Mouse (Mus musculus) gastrocnemius, adult 18-20 months (tissue): ENCODE measurements around the gene Zc3h8. TPM values are rescaled to one million over a fixed set of nuclear protein-coding genes. Genes with fewer than 3 reads are reported as not detected.

Experiments
- DNase-seq: peaks from one replicate; pipeline ENCODE4 v3.0.0; 2021; ENCODE audit warnings: low spot score
- long read RNA-seq, 2 experiments: library from polyadenylated mRNA; stranded (forward); transcript quantifications; one replicate each; pipeline ENCODE4 v2.0.0; 2021
- total RNA-seq, 2 experiments: library from RNA; stranded (reverse); gene quantifications; 2 replicates each; pipeline ENCODE4 v1.2.3; 2021

Gene Zc3h8
- 1 to 10 TPM; 8.4 to 8.9 TPM for total RNA-seq
- long read RNA-seq, experiment 1, transcript Zc3h8-201 (9 exons, 1,624 nt): major isoform, 14 of 20 reads
- long read RNA-seq, experiment 1, partial matches to known transcripts: 1 of 20 reads
- long read RNA-seq, experiment 1, other reads (novel, unspliced or antisense): 5 of 20 reads
- long read RNA-seq, experiment 2, transcript Zc3h8-201 (9 exons, 1,624 nt): major isoform, 6 of 9 reads
- long read RNA-seq, experiment 2, partial matches to known transcripts: 1 of 9 reads
- long read RNA-seq, experiment 2, other reads (novel, unspliced or antisense): 2 of 9 reads

DNA sequence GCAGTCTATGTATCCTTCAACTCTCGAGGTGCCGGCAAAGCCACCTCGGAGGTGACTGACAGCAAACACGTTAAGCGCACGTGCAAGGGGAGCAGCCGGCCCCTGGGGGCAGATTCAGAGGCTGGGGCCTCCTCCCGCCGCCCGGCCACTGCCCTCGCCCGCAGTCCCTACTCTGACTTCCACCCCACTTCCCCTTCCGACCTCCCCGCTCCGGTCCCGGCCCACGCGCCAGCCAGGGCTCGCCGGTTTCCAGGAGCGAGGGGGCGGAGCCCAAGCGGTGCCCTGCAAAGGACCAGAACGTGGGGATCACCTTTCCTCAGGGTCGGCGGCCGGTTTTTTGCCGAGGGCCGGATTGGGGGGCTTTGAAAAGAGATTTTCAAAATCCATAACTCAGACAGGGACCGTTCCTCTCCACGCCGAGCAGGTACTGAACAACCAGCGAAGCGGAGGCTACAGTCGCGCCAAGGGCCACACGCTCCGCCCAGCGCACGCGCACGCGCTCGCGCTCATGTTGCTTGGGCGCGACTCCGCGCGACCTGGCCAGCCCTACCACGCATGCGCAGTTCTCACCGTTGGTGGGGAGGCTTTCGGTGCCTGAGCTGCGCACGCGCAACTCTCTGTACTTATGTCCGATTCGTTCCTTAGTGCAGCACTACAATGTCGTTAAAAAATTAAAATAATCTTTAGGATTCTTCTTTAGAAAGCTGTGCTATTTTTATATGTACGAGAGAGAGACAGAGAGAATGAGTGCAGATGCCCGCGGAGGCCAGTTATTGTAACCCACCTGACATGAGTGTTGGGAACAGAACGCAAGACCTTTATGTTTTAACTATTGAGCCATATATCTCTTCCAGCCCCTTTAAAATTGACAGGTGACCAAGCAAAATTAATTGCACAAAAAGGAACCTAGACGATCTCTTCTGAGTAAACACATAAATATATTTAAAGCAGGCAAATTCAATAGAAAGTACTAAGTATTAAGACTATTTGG is at the start of gene Zc3h8:
Gene Zc3h8, minus strand, starts transcription at position 540 of the 991 bp plus-strand sequence.
- peak; percentile 97 for DNase-seq

- DNase-seq: no peak
These were observed 40.9 kb upstream of the Zc3h8 start for GRCm38 (mm10) chr2:128984746-128985145.

DNA sequence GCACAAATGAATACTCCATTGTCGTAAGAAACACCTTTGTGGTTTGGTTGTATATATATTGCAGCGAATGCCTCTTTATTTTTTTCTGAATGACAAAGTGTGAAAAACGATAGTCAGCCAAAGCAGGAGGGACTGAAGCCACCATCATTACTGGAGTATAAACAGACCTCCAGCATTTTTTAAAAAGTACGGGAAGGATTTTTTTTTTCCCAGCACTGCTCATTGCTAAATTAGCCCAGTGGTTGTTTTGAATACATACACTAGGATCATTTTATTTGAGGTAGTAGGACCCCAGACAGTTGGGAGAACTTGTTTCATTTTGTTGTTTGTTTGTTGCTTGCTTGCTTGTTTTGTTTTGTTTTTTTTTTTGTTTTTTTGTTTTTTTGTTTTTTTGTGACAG is 31.7 kb upstream of the Zc3h8 start:
- no peak for DNase-seq

DNA sequence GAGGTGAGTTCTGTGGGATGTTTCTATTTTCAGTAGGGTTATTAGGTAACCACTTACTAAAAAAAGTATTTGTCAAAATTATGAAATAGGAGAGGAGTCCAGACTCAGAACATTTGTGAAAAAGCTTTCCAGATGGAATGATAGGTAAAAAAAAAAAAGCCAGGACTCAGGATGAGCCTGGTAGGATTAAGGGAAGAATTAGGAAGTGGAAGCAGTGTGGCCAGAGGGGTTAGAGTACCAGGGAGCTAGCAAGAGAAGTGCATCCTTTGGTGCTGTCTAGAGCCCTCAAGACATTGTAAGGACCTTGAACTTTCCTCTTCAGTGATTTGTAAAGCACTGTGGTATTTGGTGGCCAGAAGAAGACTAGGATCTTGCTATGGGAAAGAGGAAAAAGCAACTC is 28.4 kb upstream of the Zc3h8 start:
- DNase-seq: no peak

DNA sequence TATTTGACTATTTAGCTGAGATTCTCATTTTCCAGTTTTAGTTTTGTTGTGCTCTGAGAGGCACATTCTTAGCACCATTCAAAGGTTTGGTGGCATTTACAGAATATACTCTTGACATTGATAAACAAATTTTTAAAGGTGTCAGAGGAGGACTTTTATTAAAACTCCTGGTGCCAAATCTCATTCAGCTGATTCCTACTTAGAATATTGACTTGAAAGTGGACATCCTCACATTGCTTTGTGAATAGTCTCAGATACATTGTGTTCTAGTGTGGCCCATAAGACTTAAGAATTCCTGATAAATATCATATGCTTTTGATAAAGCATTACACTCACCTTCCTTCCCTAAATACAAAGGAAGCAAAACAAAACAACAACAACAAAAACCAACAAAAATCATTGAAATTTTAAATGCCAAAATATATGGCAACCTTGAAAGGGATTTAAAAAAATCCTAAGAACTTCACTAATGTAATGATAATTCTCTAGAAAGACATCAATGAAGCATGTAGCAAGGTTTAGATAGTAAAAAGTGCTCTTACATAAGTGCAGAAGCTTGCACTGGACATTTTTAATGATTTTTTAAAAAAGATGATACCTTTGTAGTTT is 24.7 kb upstream of the Zc3h8 start:
- no peak for DNase-seq

- peak; percentile 79 for DNase-seq
These were observed 24.0 kb upstream of the Zc3h8 start, which contains the start of gene Gm10762 for GRCm38 (mm10) chr2:128967661-128968441. Gm10762 (minus strand) TSS chr2:128967725.

GRCm38 (mm10) chr2:128966641-128967580 is 23.0 kb upstream of the Zc3h8 start, which contains the start of gene Zc3h6:
Zc3h6 (plus strand) TSS chr2:128967402.
- DNase-seq: peak; percentile 99

DNA sequence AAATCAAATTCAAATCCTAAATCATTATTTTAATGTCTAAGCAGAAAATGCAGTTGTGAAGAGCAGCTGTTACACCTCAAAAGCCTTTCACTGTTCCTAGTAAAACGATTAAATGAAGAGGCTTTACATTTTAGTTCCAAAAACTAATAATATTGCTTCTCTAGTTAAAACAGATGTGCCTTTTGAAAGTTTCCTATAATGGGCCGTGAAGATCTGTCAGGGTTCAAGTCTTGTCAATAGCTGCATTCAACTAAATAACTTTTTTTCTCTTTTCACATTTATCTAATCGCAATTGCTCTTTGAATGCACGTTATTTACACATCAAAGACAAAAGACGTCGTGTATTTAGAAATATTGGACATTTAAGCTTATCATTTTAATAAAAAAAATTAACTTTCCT is 22.4 kb upstream of the Zc3h8 start:
- DNase-seq: no peak

DNA sequence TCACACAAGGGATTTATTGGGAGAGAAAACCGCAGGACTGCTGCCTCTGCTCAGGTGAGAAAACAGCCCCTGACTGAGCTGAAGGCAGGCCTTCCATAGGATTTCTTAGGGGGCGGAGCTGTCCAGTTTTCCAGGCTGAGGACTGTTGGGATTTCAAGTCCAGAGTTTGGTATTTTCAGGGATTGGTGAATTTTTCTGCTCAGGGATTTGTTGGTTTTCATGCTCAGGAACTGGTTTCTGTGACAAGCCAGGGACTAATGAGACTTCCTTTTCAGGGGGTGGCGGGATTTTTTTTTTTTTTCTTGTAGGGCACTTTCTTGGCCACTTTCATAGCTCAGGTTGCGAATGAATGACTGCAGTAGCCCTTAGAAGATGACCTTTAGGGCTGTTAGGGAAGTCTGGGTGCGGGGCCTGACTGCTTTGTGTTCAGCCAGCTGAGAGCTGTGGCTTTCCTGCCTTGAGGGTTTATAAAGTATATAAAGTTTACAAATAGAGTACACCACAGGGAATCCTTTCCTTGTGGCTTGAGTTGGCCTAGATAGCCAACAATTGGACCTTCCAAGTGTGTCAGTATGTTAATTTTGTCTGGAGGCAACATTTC is 21.7 kb upstream of the Zc3h8 start:
- no peak for DNase-seq

- no peak for DNase-seq
These were observed 10.3 kb upstream of the Zc3h8 start for GRCm38 (mm10) chr2:128954186-128954585.

DNA sequence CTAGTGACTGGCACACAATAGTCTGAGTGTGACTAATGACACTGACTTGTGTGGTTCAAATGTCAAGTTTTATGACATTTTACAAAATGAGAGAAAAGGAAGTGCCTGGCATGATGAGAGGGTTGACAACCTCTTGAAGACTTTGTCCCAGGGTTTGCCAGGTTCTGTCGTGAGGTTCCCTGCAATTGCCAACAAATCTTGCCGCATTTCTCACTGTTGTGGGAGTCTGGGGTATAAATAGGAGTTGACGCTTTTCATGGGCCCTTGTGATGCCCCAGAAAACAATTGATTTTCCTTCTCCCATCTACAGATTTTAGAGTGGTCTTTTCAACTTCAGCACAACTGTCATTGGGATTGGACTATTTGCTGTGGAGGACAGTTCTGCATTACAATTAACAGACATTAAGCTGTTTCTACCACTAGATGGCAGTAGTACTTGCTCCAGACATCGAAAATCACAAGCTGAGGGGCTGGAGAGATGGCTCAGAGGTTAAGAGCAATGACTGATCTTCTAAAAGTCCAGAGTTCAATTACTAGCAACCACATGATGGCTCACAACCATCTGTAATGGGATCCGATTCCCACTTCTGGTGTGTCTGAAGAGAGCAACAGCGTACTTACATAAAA is 4.2 kb upstream of the Zc3h8 start:
- DNase-seq: peak; percentile 58

DNA sequence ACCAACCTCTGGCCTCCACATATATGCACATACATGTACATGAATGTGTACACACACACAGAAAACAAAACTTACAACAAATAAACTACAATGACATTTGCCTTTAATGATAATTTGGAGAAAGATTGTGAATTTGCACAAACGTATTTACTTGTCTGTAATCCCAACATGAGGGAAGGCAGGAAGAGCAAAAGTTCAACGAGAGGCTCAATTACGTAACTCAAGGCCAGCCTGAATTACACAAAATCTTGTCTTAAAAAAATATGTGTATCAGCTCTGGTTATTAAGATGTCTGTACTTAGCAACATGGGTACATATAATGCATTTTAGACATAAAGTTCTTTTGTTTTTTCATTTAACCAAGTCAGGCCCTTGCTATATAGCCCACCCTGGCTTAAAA is 7.6 kb downstream of the Zc3h8 start:
- DNase-seq: no peak

GRCm38 (mm10) chr2:128930704-128931103 is 13.2 kb downstream of the Zc3h8 start:
- DNase-seq: no peak

DNA sequence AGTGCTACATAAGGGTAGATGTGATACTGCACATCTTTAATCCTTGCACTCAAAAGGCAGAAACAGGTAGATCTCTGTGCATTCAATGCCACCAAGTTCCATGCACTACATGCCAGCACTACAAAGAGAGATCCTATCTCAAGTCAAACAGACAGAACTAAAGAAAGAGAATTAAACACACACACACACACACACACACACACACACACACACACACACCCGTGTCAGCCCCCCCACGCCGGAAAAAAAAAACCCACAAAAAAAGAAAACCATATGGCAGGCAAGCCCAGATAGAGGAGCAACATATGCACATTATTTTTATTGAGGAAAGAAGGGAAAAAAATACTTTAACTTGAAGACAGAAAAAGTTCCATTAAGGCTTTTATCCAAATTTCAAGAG is 15.4 kb downstream of the Zc3h8 start:
- DNase-seq: no peak

- no peak for DNase-seq
These were observed 19.1 kb downstream of the Zc3h8 start for GRCm38 (mm10) chr2:128924799-128925198.

DNA sequence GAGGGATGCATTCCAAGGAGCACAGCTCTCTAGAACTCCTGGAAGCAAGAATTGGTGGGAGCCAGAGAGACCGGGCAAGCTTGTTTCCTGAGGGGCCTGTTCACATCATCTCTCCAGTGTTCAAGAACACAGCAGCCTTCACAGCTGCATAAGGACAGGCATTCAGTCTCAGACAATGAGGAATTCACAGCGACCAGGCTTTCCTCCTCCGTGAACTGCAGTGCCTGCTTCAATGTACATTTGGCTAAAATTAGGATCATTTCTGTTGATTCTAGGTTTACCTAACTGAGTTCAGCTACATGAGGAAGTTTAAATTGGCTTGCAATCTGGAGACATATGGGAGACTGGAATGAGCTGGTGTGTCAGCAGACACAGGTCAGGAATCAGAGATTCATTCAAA is 27.3 kb downstream of the Zc3h8 start:
- no peak for DNase-seq

- DNase-seq: no peak
These were observed 28.9 kb downstream of the Zc3h8 start for GRCm38 (mm10) chr2:128914978-128915377.

DNA sequence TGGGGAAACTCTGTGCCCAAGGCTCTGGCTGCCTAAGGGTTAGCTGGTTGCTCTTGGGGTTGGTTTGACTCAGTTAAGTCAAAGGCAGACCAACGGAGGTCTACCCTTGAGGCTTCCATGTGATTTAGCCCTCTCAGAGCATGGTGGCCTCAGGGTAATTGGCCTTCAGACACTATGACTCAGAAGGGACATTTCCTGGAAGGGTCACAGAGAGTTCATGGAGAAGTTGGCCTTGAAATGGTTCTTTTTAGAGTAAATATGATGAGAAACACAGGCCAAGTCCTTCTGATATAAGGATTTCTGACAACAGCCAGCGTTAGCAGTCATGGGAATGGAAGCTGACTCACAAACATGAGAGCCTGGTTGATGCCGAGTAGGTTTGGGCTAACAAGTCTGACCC is 40.2 kb downstream of the Zc3h8 start:
- no peak for DNase-seq

- DNase-seq: no peak
These were observed 41.0 kb downstream of the Zc3h8 start for GRCm38 (mm10) chr2:128902843-128903242.
